Mouse (Mus musculus) lung, embryonic 14.5 days (tissue): ENCODE data around the gene Slc15a4. TPM values are rescaled to one million over a fixed set of nuclear protein-coding genes. Genes with fewer than 3 reads are reported as not detected.

Source experiments
- ATAC-seq: fragments of 200-750 bp; cut with Nextera tagmentation; 2 replicates; pipeline ENCODE4 v1.8.0; 2017; ENCODE audit warnings: mild to moderate bottlenecking, moderate TSS enrichment, moderate library complexity; ENCODE audit not compliant: insufficient read depth
- DNase-seq: peaks from one replicate; pipeline ENCODE4 v3.0.0-alpha.2; 2015
- H3K27ac ChIP-seq: fragments of 300-500 bp; sonication (generic); 2 replicates; pipeline ENCODE4 v1.5.1; 2014; ENCODE audit warnings: low read depth, mild to moderate bottlenecking, moderate library complexity
- H3K27me3 ChIP-seq: fragments of 300-500 bp; sonication (generic); 2 replicates; pipeline ENCODE4 v1.6.1; 2014; ENCODE audit warnings: low read length, control low read depth; ENCODE audit not compliant: insufficient read depth
- H3K36me3 ChIP-seq: fragments of 300-500 bp; sonication (generic); 2 replicates; pipeline ENCODE4 v1.6.1; 2014; ENCODE audit warnings: control low read depth; ENCODE audit not compliant: insufficient read depth
- H3K4me1 ChIP-seq: fragments of 300-500 bp; sonication (generic); 2 replicates; pipeline ENCODE4 v1.6.1; 2014; ENCODE audit warnings: antibody characterized with exemption, control low read depth; ENCODE audit not compliant: insufficient read depth
- H3K4me2 ChIP-seq: fragments of 300-500 bp; sonication (generic); 2 replicates; pipeline ENCODE4 v1.6.1; 2014; ENCODE audit warnings: mild to moderate bottlenecking
- H3K4me3 ChIP-seq: fragments of 300-500 bp; sonication (generic); 2 replicates; pipeline ENCODE4 v1.5.1; 2014; ENCODE audit warnings: low read depth, low read length
- H3K9ac ChIP-seq: fragments of 300-500 bp; sonication (generic); 2 replicates; pipeline ENCODE4 v1.6.1; 2014
- H3K9me3 ChIP-seq: fragments of 300-500 bp; sonication (generic); 2 replicates; pipeline ENCODE4 v1.6.1; 2016; ENCODE audit warnings: low read depth, low read length, control low read depth
- CTCF ChIP-seq: IDR thresholded peaks from 2 replicates; pipeline ENCODE4 v1.5.1; 2016; ENCODE audit warnings: antibody characterized with exemption, low read depth
- WGBS: fragments of 180-500 bp; shearing (Covaris S2); extraction: QIAGEN DNeasy Blood & Tissue Kit; methylation state at CpG from one replicate; pipeline ENCODE4 v1.1.7; 2014; 5-methylcytosine and 5-hydroxymethylcytosine counted together
- polyA plus RNA-seq: library from polyadenylated mRNA; unstranded; fragments of >200 nt; fragmentation: Nextera tagmentation; extraction: Ambion mirVana; gene quantifications from 2 replicates; pipeline ENCODE4 v1.2.1, GENCODE M21; 2014

Slc15a4 gene
- polyA plus RNA-seq, 1 experiment from 2014 or later: 22.3 TPM

- no peaks in the 10 kb centered on the region for H3K9me3 ChIP-seq
- no peak overlapping the region for H3K9ac ChIP-seq
- no peak overlapping the region for H3K4me2 ChIP-seq
- ATAC-seq (no peak), DNase-seq (no peak)
- TF ChIP-seq CTCF: peak; percentile 22
- no peaks in the 10 kb centered on the region for H3K4me1 ChIP-seq
- no peak overlapping the region for H3K27ac ChIP-seq
- H3K4me3 ChIP-seq: no peak overlapping the region
- 72% methylated on average over 2 of the region's 2 CpGs for WGBS
- no peaks in the 10 kb centered on the region for H3K36me3 ChIP-seq
- H3K27me3 ChIP-seq: no peaks in the 10 kb centered on the region
Observed at GRCm38 (mm10) chr5:127658257-127658656, 25.6 kb upstream of the Slc15a4 start.

- Histone ChIP-seq H3K9ac (no peak overlapping the region), H3K9me3 (no peaks in the 10 kb centered on the region), H3K4me2 (no peak overlapping the region), H3K4me1 (no peaks in the 10 kb centered on the region), H3K27me3 (no peaks in the 10 kb centered on the region), H3K36me3 (no peaks in the 10 kb centered on the region), H3K4me3 (no peak overlapping the region), H3K27ac (no peak overlapping the region)
- DNase-seq (no peak), ATAC-seq (no peak)
- peak; percentile 39; the same call in 1 of the 2 replicates for TF ChIP-seq CTCF
Observed at GRCm38 (mm10) chr5:127649077-127649476, 16.4 kb upstream of the Slc15a4 start.

- no peak; the same call in 1 of the 2 replicates for ATAC-seq
- no peak for TF ChIP-seq CTCF
- Histone ChIP-seq H3K36me3 (no peaks in the 10 kb centered on the region), H3K4me1 (no peaks in the 10 kb centered on the region), H3K9me3 (no peaks in the 10 kb centered on the region), H3K4me2 (no peak overlapping the region), H3K27ac (no peak overlapping the region), H3K4me3 (no peak overlapping the region), H3K27me3 (no peaks in the 10 kb centered on the region), H3K9ac (no peak overlapping the region)
- peak; percentile 19 for DNase-seq
- WGBS: 67% methylated on average over 6 of the region's 6 CpGs
Observed at GRCm38 (mm10) chr5:127648046-127648445, 15.3 kb upstream of the Slc15a4 start.

GRCm38 (mm10) chr5:127641185-127641958, 8.7 kb upstream of the Slc15a4 start:
- H3K27me3 ChIP-seq: no peaks in the 10 kb centered on the region
- no peak overlapping the region for H3K4me2 ChIP-seq
- peaks cover 5% of the 10 kb centered on the region; the same call in 1 of the 2 replicates for H3K9me3 ChIP-seq
- DNase-seq: no peak
- no peaks in the 10 kb centered on the region for H3K36me3 ChIP-seq
- WGBS: 85% methylated on average over 15 of the region's 15 CpGs
- H3K9ac ChIP-seq: no peak overlapping the region
- no peak for ATAC-seq
- H3K4me1 ChIP-seq: no peaks in the 10 kb centered on the region
- no peak overlapping the region for H3K4me3 ChIP-seq
- H3K27ac ChIP-seq: no peak overlapping the region
- TF ChIP-seq CTCF: no peak

- Histone ChIP-seq H3K27ac (no peak overlapping the region), H3K9ac (no peak overlapping the region), H3K36me3 (no peaks in the 10 kb centered on the region), H3K4me2 (no peak overlapping the region), H3K27me3 (no peaks in the 10 kb centered on the region), H3K4me1 (no peaks in the 10 kb centered on the region), H3K9me3 (peaks cover 5% of the 10 kb centered on the region; the same call in 1 of the 2 replicates), H3K4me3 (no peak overlapping the region)
- no peak for ATAC-seq
- TF ChIP-seq CTCF: peak; percentile 34
- peak; percentile 3 for DNase-seq
- WGBS: 89% methylated on average over 3 of the region's 3 CpGs
Observed at GRCm38 (mm10) chr5:127640359-127640758, 7.7 kb upstream of the Slc15a4 start.

- DNase-seq (no peak), ATAC-seq (no peak)
- no peaks in the 10 kb centered on the region for H3K27me3 ChIP-seq
- no peaks in the 10 kb centered on the region for H3K4me1 ChIP-seq
- no peak overlapping the region for H3K4me3 ChIP-seq
- peaks cover 5% of the 10 kb centered on the region; the same call in 1 of the 2 replicates for H3K9me3 ChIP-seq
- H3K36me3 ChIP-seq: no peaks in the 10 kb centered on the region
- WGBS: 84% methylated on average over 13 of the region's 13 CpGs
- TF ChIP-seq CTCF: no peak
- H3K9ac ChIP-seq: no peak overlapping the region
- no peak overlapping the region for H3K4me2 ChIP-seq
- no peak overlapping the region for H3K27ac ChIP-seq
Observed at GRCm38 (mm10) chr5:127639635-127640034, 6.9 kb upstream of the Slc15a4 start.

GRCm38 (mm10) chr5:127639067-127639605, 6.4 kb upstream of the Slc15a4 start:
- WGBS: 83% methylated on average over 6 of the region's 6 CpGs
- H3K4me3 ChIP-seq: no peak overlapping the region
- DNase-seq (no peak), ATAC-seq (no peak)
- H3K27ac ChIP-seq: no peak overlapping the region
- no peak overlapping the region for H3K4me2 ChIP-seq
- no peak for TF ChIP-seq CTCF
- peaks cover 5% of the 10 kb centered on the region; the same call in 1 of the 2 replicates for H3K9me3 ChIP-seq
- no peaks in the 10 kb centered on the region for H3K27me3 ChIP-seq
- no peak overlapping the region for H3K9ac ChIP-seq
- no peaks in the 10 kb centered on the region for H3K4me1 ChIP-seq
- H3K36me3 ChIP-seq: no peaks in the 10 kb centered on the region
